Mouse (Mus musculus) lung, embryonic 14.5 days (tissue): Measurements from ENCODE around the gene Slc25a41. TPM values are rescaled to one million over a fixed set of nuclear protein-coding genes. Genes with fewer than 3 reads are reported as not detected.
A peak's percentile ranks its signal among the peaks of the same experiment; 100 is the strongest.

Experiments used
- ATAC-seq: fragments of 200-750 bp; cut with Nextera tagmentation; 2 replicates; pipeline ENCODE4 v1.8.0; 2017; ENCODE audit warnings: mild to moderate bottlenecking, moderate TSS enrichment, moderate library complexity; ENCODE audit not compliant: insufficient read depth
- DNase-seq: peaks from one replicate; pipeline ENCODE4 v3.0.0-alpha.2; 2015
- H3K27ac ChIP-seq: fragments of 300-500 bp; sonication (generic); 2 replicates; pipeline ENCODE4 v1.5.1; 2014; ENCODE audit warnings: low read depth, mild to moderate bottlenecking, moderate library complexity
- H3K27me3 ChIP-seq: fragments of 300-500 bp; sonication (generic); 2 replicates; pipeline ENCODE4 v1.6.1; 2014; ENCODE audit warnings: low read length, control low read depth; ENCODE audit not compliant: insufficient read depth
- H3K36me3 ChIP-seq: fragments of 300-500 bp; sonication (generic); 2 replicates; pipeline ENCODE4 v1.6.1; 2014; ENCODE audit warnings: control low read depth; ENCODE audit not compliant: insufficient read depth
- H3K4me1 ChIP-seq: fragments of 300-500 bp; sonication (generic); 2 replicates; pipeline ENCODE4 v1.6.1; 2014; ENCODE audit warnings: antibody characterized with exemption, control low read depth; ENCODE audit not compliant: insufficient read depth
- H3K4me2 ChIP-seq: fragments of 300-500 bp; sonication (generic); 2 replicates; pipeline ENCODE4 v1.6.1; 2014; ENCODE audit warnings: mild to moderate bottlenecking
- H3K4me3 ChIP-seq: fragments of 300-500 bp; sonication (generic); 2 replicates; pipeline ENCODE4 v1.5.1; 2014; ENCODE audit warnings: low read depth, low read length
- H3K9ac ChIP-seq: fragments of 300-500 bp; sonication (generic); 2 replicates; pipeline ENCODE4 v1.6.1; 2014
- H3K9me3 ChIP-seq: fragments of 300-500 bp; sonication (generic); 2 replicates; pipeline ENCODE4 v1.6.1; 2016; ENCODE audit warnings: low read depth, low read length, control low read depth
- CTCF ChIP-seq: IDR thresholded peaks from 2 replicates; pipeline ENCODE4 v1.5.1; 2016; ENCODE audit warnings: antibody characterized with exemption, low read depth
- WGBS: fragments of 180-500 bp; shearing (Covaris S2); extraction: QIAGEN DNeasy Blood & Tissue Kit; methylation state at CpG from one replicate; pipeline ENCODE4 v1.1.7; 2014; 5-methylcytosine and 5-hydroxymethylcytosine counted together
- polyA plus RNA-seq: library from polyadenylated mRNA; unstranded; fragments of >200 nt; fragmentation: Nextera tagmentation; extraction: Ambion mirVana; gene quantifications from 2 replicates; pipeline ENCODE4 v1.2.1, GENCODE M21; 2014

Slc25a41 gene
- polyA plus RNA-seq, 1 experiment from 2014 or later, result 0.16 TPM

DNA sequence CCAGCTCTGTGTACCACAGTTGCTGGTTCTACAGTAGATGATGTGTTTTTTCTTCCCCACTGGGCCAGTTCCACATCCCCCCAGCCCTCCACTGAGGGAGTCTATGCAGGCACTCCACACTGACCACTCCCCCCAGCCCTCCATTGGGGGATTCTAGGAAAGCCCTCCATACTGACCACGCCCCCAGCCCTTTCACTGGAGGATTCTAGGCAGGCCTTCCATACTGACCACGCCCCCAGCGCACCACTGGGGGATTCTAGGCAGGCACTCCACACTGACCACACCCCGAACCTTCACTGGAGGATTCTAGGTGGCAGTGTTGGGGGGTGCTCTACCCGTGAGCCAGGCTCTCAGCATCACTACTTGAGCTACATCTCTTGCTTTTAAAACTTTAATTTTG is 6.0 kb upstream of the Slc25a41 start:
- peak; percentile 29 for DNase-seq
- H3K4me2 ChIP-seq, result no peak overlapping the region
- H3K9me3 ChIP-seq, result no peaks in the 10 kb centered on the region
- no peak for ATAC-seq
- H3K27ac ChIP-seq, result no peak overlapping the region
- no peaks in the 10 kb centered on the region for H3K27me3 ChIP-seq
- WGBS, result 34% methylated on average over 5 of the region's 5 CpGs
- no peak overlapping the region for H3K4me3 ChIP-seq
- no peak overlapping the region for H3K9ac ChIP-seq
- H3K36me3 ChIP-seq, result peaks cover 7% of the 10 kb centered on the region; the same call in 1 of the 2 replicates
- no peak for TF ChIP-seq CTCF
- no peaks in the 10 kb centered on the region for H3K4me1 ChIP-seq

- H3K4me1 ChIP-seq, result no peaks in the 10 kb centered on the region
- no peaks in the 10 kb centered on the region for H3K36me3 ChIP-seq
- no peak overlapping the region for H3K4me2 ChIP-seq
- peak; percentile 24; the same call in 1 of the 2 replicates for TF ChIP-seq CTCF
- DNase-seq, result no peak
- no peaks in the 10 kb centered on the region for H3K27me3 ChIP-seq
- ATAC-seq, result no peak
- no peak overlapping the region for H3K4me3 ChIP-seq
- H3K9ac ChIP-seq, result no peak overlapping the region
- H3K9me3 ChIP-seq, result no peaks in the 10 kb centered on the region
- H3K27ac ChIP-seq, result no peak overlapping the region
- 33% methylated on average over 8 of the region's 8 CpGs for WGBS
These were observed 2.5 kb downstream of the Slc25a41 start for GRCm38 (mm10) chr17:57038978-57039377.

GRCm38 (mm10) chr17:57032854-57033253 is 8.6 kb downstream of the Slc25a41 start:
- DNase-seq, result no peak
- no peak for TF ChIP-seq CTCF
- WGBS, result 81% methylated on average over 4 of the region's 4 CpGs
- no peaks in the 10 kb centered on the region for H3K9me3 ChIP-seq
- H3K9ac ChIP-seq, result peak overlapping the region; percentile 44
- no peak overlapping the region for H3K4me3 ChIP-seq
- H3K4me1 ChIP-seq, result 0 out of 2 replicates have a peak, but pooled peaks cover 3% of the 10 kb centered on the region
- H3K27me3 ChIP-seq, result no peaks in the 10 kb centered on the region
- H3K4me2 ChIP-seq, result peak overlapping the region; percentile 67
- H3K36me3 ChIP-seq, result peaks cover 11% of the 10 kb centered on the region
- ATAC-seq, result no peak
- H3K27ac ChIP-seq, result peak overlapping the region; percentile 82; the same call in 1 of the 2 replicates

DNA sequence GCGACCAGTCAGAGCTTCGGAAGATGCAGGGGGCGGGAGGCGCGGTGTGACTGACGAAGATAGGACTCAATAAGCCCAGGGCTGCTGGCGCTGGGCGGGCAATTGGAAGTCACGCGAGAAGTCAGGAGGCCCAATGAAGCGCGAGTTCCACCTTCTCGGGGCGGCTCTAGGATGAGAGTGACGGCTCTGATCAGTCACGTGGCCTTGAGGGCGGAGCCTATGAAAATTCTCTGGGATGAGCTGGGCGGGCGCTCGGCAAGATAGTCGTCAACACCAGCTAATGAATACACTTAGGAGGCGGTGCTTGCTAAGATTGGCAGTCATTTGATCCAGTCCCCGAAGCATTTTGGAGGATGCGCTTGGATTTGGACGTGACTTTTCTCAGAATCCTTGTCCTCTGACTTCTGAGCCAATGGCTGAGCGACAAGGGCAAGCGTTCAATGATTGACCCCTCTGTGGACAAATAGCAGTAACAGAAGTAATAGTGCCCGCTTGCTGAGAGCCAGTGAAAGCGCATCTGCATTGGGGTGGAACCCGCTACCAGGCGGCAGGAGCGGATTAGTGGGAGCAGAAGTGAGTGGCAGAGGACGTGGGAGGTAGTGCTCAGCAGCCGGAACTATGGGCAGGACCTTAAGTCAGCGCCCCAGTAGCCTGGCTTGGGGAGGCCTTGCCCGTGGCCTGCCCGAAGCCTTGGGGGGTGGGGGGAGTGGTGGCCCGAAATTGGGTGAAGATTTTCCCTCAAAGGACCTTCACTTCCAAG is 9.6 kb downstream of the Slc25a41 start:
- Histone ChIP-seq H3K4me1 (0 out of 2 replicates have a peak, but pooled peaks cover 3% of the 10 kb centered on the region), H3K4me2 (peak overlapping the region; percentile 98), H3K27me3 (no peaks in the 10 kb centered on the region), H3K9ac (peak overlapping the region; percentile 44), H3K36me3 (peaks cover 21% of the 10 kb centered on the region), H3K9me3 (no peaks in the 10 kb centered on the region), H3K4me3 (peak overlapping the region; percentile 93), H3K27ac (peak overlapping the region; percentile 82)
- DNase-seq (peak; percentile 100), ATAC-seq (peak; percentile 99)
- 0 out of 2 replicates have a peak, but pooled peaks have one; percentile 15 for TF ChIP-seq CTCF
- under 1% methylated on average over 38 of the region's 38 CpGs for WGBS

GRCm38 (mm10) chr17:57030931-57031660 is 10.4 kb downstream of the Slc25a41 start, which contains the start of gene Khsrp:
Gene Khsrp, minus strand, starts transcription at chr17:57031522.
- DNase-seq (peak; percentile 59), ATAC-seq (no peak)
- H3K27me3 ChIP-seq, result no peaks in the 10 kb centered on the region
- peak within 1 kb of the TSS; percentile 95 for H3K27ac ChIP-seq
- H3K9me3 ChIP-seq, result no peaks in the 10 kb centered on the region
- peak within 1 kb of the TSS; percentile 98 for H3K4me2 ChIP-seq
- H3K4me3 ChIP-seq, result peak within 1 kb of the TSS; percentile 93
- TF ChIP-seq CTCF, result no peak
- WGBS, result under 1% methylated on average over 90 of the region's 99 CpGs
- H3K36me3 ChIP-seq, result peaks cover 28% of the 10 kb centered on the region
- peak within 1 kb of the TSS; percentile 99 for H3K9ac ChIP-seq
- H3K4me1 ChIP-seq, result 0 out of 2 replicates have a peak, but pooled peaks cover 3% of the 10 kb centered on the region

GRCm38 (mm10) chr17:57029691-57030090 is 11.8 kb downstream of the Slc25a41 start:
- no peak for TF ChIP-seq CTCF
- Histone ChIP-seq H3K4me1 (0 out of 2 replicates have a peak, but pooled peaks cover 3% of the 10 kb centered on the region), H3K4me2 (peak overlapping the region; percentile 98), H3K9me3 (no peaks in the 10 kb centered on the region), H3K27ac (no peak overlapping the region), H3K27me3 (no peaks in the 10 kb centered on the region), H3K36me3 (peaks cover 42% of the 10 kb centered on the region), H3K4me3 (peak overlapping the region; percentile 93), H3K9ac (peak overlapping the region; percentile 99)
- ATAC-seq, result no peak
- 24% methylated on average over 8 of the region's 8 CpGs for WGBS
- no peak for DNase-seq

- no peak overlapping the region for H3K9ac ChIP-seq
- H3K4me2 ChIP-seq, result no peak overlapping the region
- H3K4me1 ChIP-seq, result 0 out of 2 replicates have a peak, but pooled peaks cover 3% of the 10 kb centered on the region
- H3K9me3 ChIP-seq, result no peaks in the 10 kb centered on the region
- peaks cover 65% of the 10 kb centered on the region for H3K36me3 ChIP-seq
- no peak overlapping the region for H3K27ac ChIP-seq
- no peak for TF ChIP-seq CTCF
- H3K4me3 ChIP-seq, result no peak overlapping the region
- ATAC-seq (no peak), DNase-seq (no peak)
- H3K27me3 ChIP-seq, result no peaks in the 10 kb centered on the region
- WGBS, result 80% methylated on average over 4 of the region's 4 CpGs
These were observed 14.0 kb downstream of the Slc25a41 start for GRCm38 (mm10) chr17:57027471-57027870.
